Mouse (Mus musculus): Measurements from ENCODE around the gene Slc46a3.

Slc46a3 gene

GRCm38 (mm10) chr5:147893766-147894454 lies 705 bp downstream of the Slc46a3 start:
- DNase-seq: no peak

GRCm38 (mm10) chr5:147893143-147893542 lies 1.5 kb downstream of the Slc46a3 start:
- DNase-seq: no peak

GRCm38 (mm10) chr5:147892735-147893134 lies 1.9 kb downstream of the Slc46a3 start:
- no peak for DNase-seq

GRCm38 (mm10) chr5:147888313-147889297 lies 6.0 kb downstream of the Slc46a3 start:
- DNase-seq: no peak

GRCm38 (mm10) chr5:147883581-147883980 lies 11.0 kb downstream of the Slc46a3 start:
- no peak for DNase-seq

- DNase-seq: no peak
Measured at GRCm38 (mm10) chr5:147879971-147880682, 14.5 kb downstream of the Slc46a3 start.

- no peak for DNase-seq
Measured at GRCm38 (mm10) chr5:147877520-147877919, 17.1 kb downstream of the Slc46a3 start.

- no peak for DNase-seq
Measured at GRCm38 (mm10) chr5:147875210-147875609, 19.4 kb downstream of the Slc46a3 start.

GRCm38 (mm10) chr5:147874491-147875065 lies 20.0 kb downstream of the Slc46a3 start:
- DNase-seq: no peak

- DNase-seq: peak; percentile 37
Measured at GRCm38 (mm10) chr5:147871091-147871820, 23.4 kb downstream of the Slc46a3 start.

- DNase-seq: no peak
Measured at GRCm38 (mm10) chr5:147870296-147870695, 24.3 kb downstream of the Slc46a3 start.

GRCm38 (mm10) chr5:147869568-147869967 lies 25.0 kb downstream of the Slc46a3 start:
- DNase-seq: no peak

GRCm38 (mm10) chr5:147868674-147869073 lies 25.9 kb downstream of the Slc46a3 start:
- DNase-seq: no peak

- peak; percentile 95 for DNase-seq
Measured at GRCm38 (mm10) chr5:147860449-147861261, 34.0 kb downstream of the Slc46a3 start, which contains the start of gene Pomp. Gene Pomp, plus strand, starts transcription at chr5:147860461.

GRCm38 (mm10) chr5:147860076-147860448 lies 34.6 kb downstream of the Slc46a3 start:
- DNase-seq: no peak

- DNase-seq: no peak
Measured at GRCm38 (mm10) chr5:147850194-147850593, 44.4 kb downstream of the Slc46a3 start.

GRCm38 (mm10) chr5:147848164-147848863 lies 46.3 kb downstream of the Slc46a3 start:
- peak; percentile 44 for DNase-seq

- no peak for DNase-seq
Measured at GRCm38 (mm10) chr5:147847361-147847760, 47.3 kb downstream of the Slc46a3 start.

- DNase-seq: no peak
Measured at GRCm38 (mm10) chr5:147845319-147845718, 49.3 kb downstream of the Slc46a3 start.

- no peak for DNase-seq
Measured at GRCm38 (mm10) chr5:147843340-147843739, 51.3 kb downstream of the Slc46a3 start.
